Mouse (Mus musculus) hindbrain, embryonic 16.5 days (tissue): ENCODE data around the gene Atp4b. TPM values are rescaled to one million over a fixed set of nuclear protein-coding genes. Genes with fewer than 3 reads are reported as not detected.

Source experiments
- ATAC-seq: fragments of 200-750 bp; cut with Nextera tagmentation; 2 replicates; pipeline ENCODE4 v1.8.0; 2017; ENCODE audit warnings: moderate TSS enrichment, moderate library complexity
- H3K27ac ChIP-seq: fragments of 300-500 bp; sonication (generic); 2 replicates; pipeline ENCODE4 v1.5.1; 2014; ENCODE audit warnings: low read depth, mild to moderate bottlenecking, control low read depth, low read length, moderate library complexity
- H3K27me3 ChIP-seq: fragments of 300-500 bp; sonication (generic); replicated peaks from 2 replicates; pipeline ENCODE4 v1.6.1; 2014; ENCODE audit warnings: low read length; ENCODE audit not compliant: control insufficient read depth, insufficient read depth
- H3K36me3 ChIP-seq: fragments of 300-500 bp; sonication (generic); 2 replicates; pipeline ENCODE4 v1.6.1; 2014; ENCODE audit warnings: mild to moderate bottlenecking, low read length, moderate library complexity, mixed read lengths; ENCODE audit not compliant: control insufficient read depth, insufficient read depth
- H3K4me1 ChIP-seq: fragments of 300-500 bp; sonication (generic); 2 replicates; pipeline ENCODE4 v1.6.1; 2014; ENCODE audit warnings: low read depth, low read length; ENCODE audit not compliant: control insufficient read depth, insufficient read depth
- H3K4me2 ChIP-seq: fragments of 300-500 bp; sonication (generic); 2 replicates; pipeline ENCODE4 v1.6.1; 2014; ENCODE audit warnings: mild to moderate bottlenecking, low read length, control low read depth, moderate library complexity
- H3K4me3 ChIP-seq: fragments of 300-500 bp; sonication (generic); 2 replicates; pipeline ENCODE4 v1.5.1; 2014; ENCODE audit warnings: mild to moderate bottlenecking, low read length, control low read depth, moderate library complexity
- H3K9ac ChIP-seq: fragments of 300-500 bp; sonication (generic); 2 replicates; pipeline ENCODE4 v1.6.1; 2014; ENCODE audit warnings: low read depth, mild to moderate bottlenecking, control low read depth, low read length, moderate library complexity
- H3K9me3 ChIP-seq: fragments of 300-500 bp; sonication (generic); 2 replicates; pipeline ENCODE4 v1.6.1; 2014; ENCODE audit warnings: mild to moderate bottlenecking, low read length, moderate library complexity; ENCODE audit not compliant: control insufficient read depth
- WGBS: fragments of 180-500 bp; shearing (Covaris S2); extraction: QIAGEN DNeasy Blood & Tissue Kit; methylation state at CpG from one replicate; pipeline ENCODE4 v1.1.7; 2014; 5-methylcytosine and 5-hydroxymethylcytosine counted together
- polyA plus RNA-seq: library from polyadenylated mRNA; unstranded; fragments of >200 nt; fragmentation: Nextera tagmentation; extraction: Ambion mirVana; gene quantifications from 2 replicates; pipeline ENCODE4 v1.2.1, GENCODE M21; 2015

The Atp4b gene
- polyA plus RNA-seq, 1 experiment from 2014 or later, result not detected

DNA sequence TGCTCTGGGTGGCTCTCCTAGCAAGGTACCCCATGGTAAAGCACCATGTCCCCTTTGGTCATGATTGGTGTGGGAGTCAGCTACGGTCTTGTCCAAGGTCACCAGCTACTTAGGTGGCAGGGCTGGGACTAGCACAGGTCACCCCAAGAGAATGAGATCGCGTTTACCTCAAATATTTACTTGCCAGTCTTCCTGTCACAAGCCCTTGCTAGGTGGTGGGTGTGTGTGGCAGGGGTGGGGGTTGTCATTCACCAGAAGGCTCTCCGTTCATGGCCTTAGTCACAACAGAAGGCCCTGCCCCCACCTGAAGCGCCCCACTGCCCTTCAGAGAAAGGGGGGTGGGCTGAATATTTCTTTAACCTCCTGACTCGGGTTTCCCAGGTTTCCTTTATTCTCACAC lies 6.9 kb upstream of the Atp4b start:
- 76% methylated on average over 6 of the region's 6 CpGs for WGBS
- no peak overlapping the region for H3K4me3 ChIP-seq
- H3K27ac ChIP-seq, result no peak overlapping the region
- ATAC-seq, result no peak
- H3K9ac ChIP-seq, result no peak overlapping the region
- H3K4me1 ChIP-seq, result no peaks in the 10 kb centered on the region
- no peaks in the 10 kb centered on the region for H3K27me3 ChIP-seq
- H3K36me3 ChIP-seq, result no peaks in the 10 kb centered on the region
- no peaks in the 10 kb centered on the region for H3K9me3 ChIP-seq
- H3K4me2 ChIP-seq, result no peak overlapping the region

DNA sequence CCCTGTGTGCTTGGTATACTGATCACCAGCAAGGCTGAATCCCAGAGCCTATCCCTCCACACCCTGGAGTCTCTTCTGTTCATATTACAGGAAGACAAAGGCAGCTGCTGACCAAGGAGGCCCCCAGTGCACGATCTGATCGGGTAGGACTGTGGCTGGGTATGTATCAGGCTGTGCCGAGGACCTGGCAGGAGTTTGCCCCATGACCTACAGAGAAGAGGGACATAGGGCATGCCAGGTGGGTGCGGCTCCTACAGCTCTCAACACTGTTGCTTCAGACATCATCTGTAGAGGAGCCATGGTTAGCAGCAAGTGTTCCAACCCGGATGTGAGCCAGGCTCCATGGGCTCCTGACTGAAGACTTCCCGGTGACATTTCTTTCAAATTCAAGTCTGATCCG lies 2.8 kb downstream of the Atp4b start:
- no peak for ATAC-seq
- WGBS, result 91% methylated on average over 7 of the region's 7 CpGs

DNA sequence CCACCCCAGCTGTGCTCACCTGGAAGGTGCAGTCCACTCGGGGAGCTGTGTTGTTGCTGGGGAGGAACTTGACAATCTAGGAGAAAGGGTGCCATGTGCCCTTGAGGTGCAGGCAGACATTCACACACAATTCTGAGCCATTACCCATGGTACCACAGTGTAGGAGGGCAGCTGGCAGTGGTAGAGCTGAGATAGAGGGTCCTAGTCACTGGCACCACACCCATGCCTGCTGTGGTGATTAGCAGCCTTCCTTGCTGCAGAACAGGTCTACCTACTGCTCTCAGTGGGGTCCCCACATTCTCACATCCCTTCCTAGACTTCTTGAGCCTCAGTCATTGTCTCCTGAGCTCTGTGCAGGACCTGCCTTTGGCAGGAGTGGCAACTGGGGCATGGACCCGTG lies 7.9 kb downstream of the Atp4b start:
- Histone ChIP-seq H3K27me3 (no peaks in the 10 kb centered on the region), H3K9ac (no peak overlapping the region), H3K36me3 (no peaks in the 10 kb centered on the region), H3K4me1 (no peaks in the 10 kb centered on the region), H3K4me2 (no peak overlapping the region), H3K9me3 (no peaks in the 10 kb centered on the region), H3K27ac (no peak overlapping the region), H3K4me3 (no peak overlapping the region)
- ATAC-seq, result no peak
- 77% methylated on average over 2 of the region's 2 CpGs for WGBS

More for the DNA sequence above, 2.8 kb downstream of the Atp4b start:
- Histone ChIP-seq H3K27ac (no peak overlapping the region), H3K4me3 (no peak overlapping the region), H3K9ac (no peak overlapping the region), H3K9me3 (no peaks in the 10 kb centered on the region), H3K4me1 (no peaks in the 10 kb centered on the region), H3K36me3 (no peaks in the 10 kb centered on the region), H3K27me3 (no peaks in the 10 kb centered on the region), H3K4me2 (no peak overlapping the region)

DNA sequence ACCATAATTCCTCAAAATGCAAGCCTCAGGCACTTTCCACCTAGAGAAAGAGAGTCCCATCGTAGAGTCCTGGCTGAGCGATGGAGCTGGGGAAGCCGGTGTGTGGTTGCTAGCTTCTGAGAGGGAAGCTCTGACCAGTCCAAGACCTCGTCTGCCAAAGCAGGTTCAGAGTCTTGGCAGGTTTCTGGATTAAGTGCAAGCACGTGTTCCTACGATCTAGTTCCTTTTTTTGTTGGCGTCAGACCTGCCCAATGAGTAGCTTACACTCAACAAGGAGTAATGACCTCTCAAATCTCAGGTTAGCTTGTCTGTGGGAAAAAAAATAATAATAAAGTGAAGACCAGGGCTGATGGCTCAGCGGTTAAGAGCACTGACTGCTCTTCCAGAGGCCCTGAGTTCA lies 8.9 kb downstream of the Atp4b start:
- H3K36me3 ChIP-seq, result no peaks in the 10 kb centered on the region
- ATAC-seq, result no peak
- no peaks in the 10 kb centered on the region for H3K4me1 ChIP-seq
- no peak overlapping the region for H3K4me3 ChIP-seq
- H3K9me3 ChIP-seq, result no peaks in the 10 kb centered on the region
- no peaks in the 10 kb centered on the region for H3K27me3 ChIP-seq
- 87% methylated on average over 8 of the region's 8 CpGs for WGBS
- no peak overlapping the region for H3K9ac ChIP-seq
- no peak overlapping the region for H3K27ac ChIP-seq
- no peak overlapping the region for H3K4me2 ChIP-seq

DNA sequence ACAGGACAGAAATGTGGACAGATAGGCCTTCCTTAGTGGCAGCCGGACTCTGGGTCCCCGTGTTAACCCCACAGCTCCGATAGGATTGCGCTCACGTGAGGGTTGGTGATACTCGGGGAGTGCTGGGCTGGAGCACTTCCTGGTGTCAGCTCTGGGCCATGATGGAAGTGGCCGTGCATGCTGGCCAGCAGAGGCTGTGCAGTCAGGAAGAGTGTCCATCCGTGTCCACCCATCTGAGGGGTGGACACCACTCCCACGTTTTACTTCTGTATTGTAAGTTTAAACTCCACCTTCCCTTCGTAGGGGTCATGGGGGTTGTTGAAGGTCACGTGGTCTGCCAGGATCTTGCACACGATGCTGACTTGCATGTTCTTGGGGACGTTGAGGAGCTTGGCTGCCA lies 10.3 kb downstream of the Atp4b start:
- no peak overlapping the region for H3K9ac ChIP-seq
- H3K9me3 ChIP-seq, result no peaks in the 10 kb centered on the region
- no peak for ATAC-seq
- no peaks in the 10 kb centered on the region for H3K4me1 ChIP-seq
- no peaks in the 10 kb centered on the region for H3K36me3 ChIP-seq
- 78% methylated on average over 13 of the region's 13 CpGs for WGBS
- no peak overlapping the region for H3K27ac ChIP-seq
- no peak overlapping the region for H3K4me2 ChIP-seq
- no peak overlapping the region for H3K4me3 ChIP-seq
- no peaks in the 10 kb centered on the region for H3K27me3 ChIP-seq

DNA sequence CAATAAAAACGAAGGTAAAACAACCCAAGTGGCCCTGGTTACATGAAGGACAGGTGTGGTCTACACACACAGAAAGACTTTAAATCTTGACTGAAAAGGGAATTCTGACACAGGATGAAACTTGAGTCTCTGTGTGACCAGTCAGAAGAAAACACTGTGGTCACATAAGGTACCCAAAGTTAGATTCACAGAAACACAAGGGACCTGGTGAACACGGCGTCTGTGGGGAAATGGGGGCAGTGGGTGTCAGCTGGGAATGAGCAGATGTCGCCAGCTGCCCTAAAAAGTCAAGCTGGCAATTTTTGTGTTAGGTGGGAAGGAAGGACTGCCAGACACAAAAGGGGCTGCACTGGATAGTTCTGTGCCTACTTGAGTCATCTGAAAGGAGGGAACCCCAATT lies 13.6 kb downstream of the Atp4b start:
- ATAC-seq, result no peak
- H3K36me3 ChIP-seq, result peaks cover 12% of the 10 kb centered on the region; the same call in 1 of the 2 replicates
- no peak overlapping the region for H3K9ac ChIP-seq
- H3K4me3 ChIP-seq, result no peak overlapping the region
- no peaks in the 10 kb centered on the region for H3K27me3 ChIP-seq
- no peak overlapping the region for H3K4me2 ChIP-seq
- H3K27ac ChIP-seq, result no peak overlapping the region
- 99% methylated on average over 4 of the region's 4 CpGs for WGBS
- H3K9me3 ChIP-seq, result no peaks in the 10 kb centered on the region
- H3K4me1 ChIP-seq, result no peaks in the 10 kb centered on the region

DNA sequence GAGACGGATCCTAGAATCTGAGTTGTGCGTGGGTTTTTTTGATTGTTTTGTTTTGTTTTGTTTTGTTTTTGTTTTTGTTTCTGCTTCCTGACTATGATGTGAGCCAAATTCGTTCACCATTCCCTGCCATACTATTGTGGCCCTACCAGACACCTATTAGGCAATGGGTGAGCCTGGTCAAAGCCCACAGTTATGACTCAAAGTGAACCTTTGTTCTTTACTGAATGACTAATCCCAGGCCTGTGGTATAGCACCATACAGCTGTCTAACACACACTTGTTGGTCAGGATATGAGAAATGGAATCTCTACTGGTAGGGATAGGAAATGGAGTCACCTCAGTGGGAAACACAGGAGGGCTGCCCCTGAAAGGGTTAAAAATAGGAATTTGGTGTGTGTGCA lies 14.1 kb downstream of the Atp4b start:
- no peak overlapping the region for H3K9ac ChIP-seq
- H3K27ac ChIP-seq, result no peak overlapping the region
- no peak overlapping the region for H3K4me2 ChIP-seq
- H3K36me3 ChIP-seq, result peaks cover 12% of the 10 kb centered on the region; the same call in 1 of the 2 replicates
- ATAC-seq, result no peak
- H3K9me3 ChIP-seq, result no peaks in the 10 kb centered on the region
- 87% methylated on average over 3 of the region's 3 CpGs for WGBS
- H3K4me3 ChIP-seq, result no peak overlapping the region
- H3K4me1 ChIP-seq, result no peaks in the 10 kb centered on the region
- no peaks in the 10 kb centered on the region for H3K27me3 ChIP-seq

DNA sequence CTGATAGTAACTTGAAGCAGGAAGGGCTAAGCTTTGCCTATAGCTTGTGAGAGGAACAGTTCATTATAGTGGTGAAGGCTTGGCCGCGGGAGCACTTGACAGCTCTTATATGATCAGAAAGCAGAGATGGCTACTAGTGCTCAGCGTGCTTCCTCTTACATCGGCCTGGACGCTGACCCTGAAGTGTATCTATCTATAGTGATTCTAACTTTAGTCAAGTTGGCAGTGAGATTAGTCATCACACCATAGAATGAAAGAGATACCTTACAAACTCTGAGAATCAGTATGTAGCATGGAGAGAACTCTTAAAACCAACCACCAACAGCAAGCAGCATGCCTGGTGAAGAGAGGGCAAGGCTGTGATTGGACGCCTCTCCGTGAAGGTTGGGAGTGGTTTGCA lies 15.0 kb downstream of the Atp4b start:
- Histone ChIP-seq H3K9ac (no peak overlapping the region), H3K4me3 (no peak overlapping the region), H3K36me3 (peaks cover 12% of the 10 kb centered on the region; the same call in 1 of the 2 replicates), H3K27me3 (no peaks in the 10 kb centered on the region), H3K4me2 (no peak overlapping the region), H3K4me1 (no peaks in the 10 kb centered on the region), H3K9me3 (no peaks in the 10 kb centered on the region), H3K27ac (no peak overlapping the region)
- no peak for ATAC-seq
- 90% methylated on average over 7 of the region's 7 CpGs for WGBS

DNA sequence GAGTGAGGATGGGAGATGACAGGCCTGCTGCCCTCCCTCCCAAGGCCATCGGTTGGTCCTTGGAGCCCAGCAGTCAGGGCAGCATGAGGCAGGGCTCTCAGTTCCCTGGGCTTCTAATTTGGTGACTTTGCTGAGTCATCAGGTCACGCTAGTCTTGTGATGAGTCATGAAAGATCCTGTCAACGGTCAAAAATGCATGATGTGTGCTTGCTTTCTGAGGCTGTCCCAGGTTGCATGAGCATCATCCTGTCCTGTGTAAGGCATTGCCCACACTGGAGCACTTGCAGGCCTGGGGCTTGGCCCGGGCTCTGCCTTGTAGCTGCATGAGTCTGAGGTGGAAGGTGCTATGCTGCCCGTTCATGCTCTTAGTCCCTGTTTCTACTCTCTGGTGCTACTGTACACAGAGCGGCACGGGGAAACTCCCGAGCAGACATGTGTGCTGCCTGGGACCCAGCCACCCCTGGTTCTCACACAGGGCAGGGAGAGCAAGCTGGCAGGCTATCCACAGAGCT lies 23.4 kb downstream of the Atp4b start:
- no peaks in the 10 kb centered on the region for H3K9me3 ChIP-seq
- no peak overlapping the region for H3K4me3 ChIP-seq
- no peak for ATAC-seq
- H3K9ac ChIP-seq, result no peak overlapping the region
- peaks cover 32% of the 10 kb centered on the region for H3K36me3 ChIP-seq
- H3K27me3 ChIP-seq, result no peaks in the 10 kb centered on the region
- 94% methylated on average over 8 of the region's 8 CpGs for WGBS
- H3K27ac ChIP-seq, result no peak overlapping the region
- H3K4me1 ChIP-seq, result no peaks in the 10 kb centered on the region
- no peak overlapping the region for H3K4me2 ChIP-seq

DNA sequence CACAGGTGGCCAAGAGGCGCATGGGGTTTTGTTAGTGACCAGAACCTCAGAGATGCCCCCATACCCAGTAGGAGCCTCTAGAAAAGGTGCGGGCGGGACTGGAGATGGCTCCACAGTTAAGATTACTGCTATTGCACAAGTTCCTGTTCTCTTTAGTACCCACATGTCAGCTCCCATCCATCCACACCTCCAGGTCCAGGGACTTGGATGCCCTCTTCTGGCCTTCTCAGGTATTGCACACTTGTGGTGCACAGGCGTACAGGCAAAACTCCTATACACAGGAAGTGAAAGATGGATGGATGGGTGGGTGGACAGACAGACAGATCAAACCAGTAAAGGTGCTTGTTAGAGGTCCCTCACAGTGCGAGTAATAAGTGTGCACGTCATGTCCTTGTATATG lies 34.8 kb downstream of the Atp4b start:
- H3K27me3 ChIP-seq, result no peaks in the 10 kb centered on the region
- no peak for ATAC-seq
- H3K27ac ChIP-seq, result no peak overlapping the region
- H3K9me3 ChIP-seq, result no peaks in the 10 kb centered on the region
- 96% methylated on average over 6 of the region's 6 CpGs for WGBS
- H3K4me2 ChIP-seq, result no peak overlapping the region
- no peak overlapping the region for H3K4me3 ChIP-seq
- peaks cover 46% of the 10 kb centered on the region for H3K36me3 ChIP-seq
- H3K4me1 ChIP-seq, result no peaks in the 10 kb centered on the region
- no peak overlapping the region for H3K9ac ChIP-seq
